Mouse (Mus musculus) adipocyte (in vitro differentiated cells): ENCODE results near the gene Tm7sf2.

ENCODE experiments used
- DNase-seq: peaks from one replicate; pipeline ENCODE4 v3.0.0-alpha.2; 2016; ENCODE audit warnings: low spot score

Tm7sf2 gene

DNA sequence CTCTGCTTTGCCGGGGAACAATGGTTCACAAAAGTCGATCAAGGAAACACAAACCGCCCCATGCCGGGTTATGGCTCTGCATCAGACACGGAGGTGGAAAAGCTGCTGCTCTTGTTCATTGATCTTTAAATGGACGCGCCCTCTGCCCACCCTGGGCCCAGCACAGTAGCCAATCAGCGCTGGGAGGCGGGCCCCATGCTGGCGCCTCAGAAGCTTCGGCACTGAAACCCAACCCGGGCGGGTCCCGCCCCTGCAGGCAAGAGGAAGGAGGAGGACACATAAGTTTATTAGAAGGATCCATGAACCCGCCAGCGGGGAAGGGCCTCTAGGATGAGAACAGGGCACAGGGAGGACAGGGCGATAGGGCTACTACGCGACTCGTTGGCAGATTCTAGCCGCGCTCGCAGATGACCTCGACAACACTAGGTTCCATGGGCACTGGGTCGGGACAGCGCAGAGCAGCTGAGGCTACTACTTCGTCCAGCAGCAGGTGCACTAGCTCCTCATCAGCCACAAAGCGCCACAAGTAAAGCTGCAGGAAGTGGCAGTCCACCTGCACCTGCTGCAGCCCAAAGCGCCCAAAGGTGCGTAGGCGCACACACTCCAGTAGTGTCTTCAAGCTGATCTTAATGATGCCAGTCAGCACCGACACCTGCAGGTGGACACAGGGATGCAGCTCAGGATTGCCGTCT lies at the start of gene Tm7sf2:
Gene Tm7sf2 (minus strand): TSS at position 650 of the 692 bp plus-strand sequence.
- peak; percentile 74 for DNase-seq

- peak; percentile 26 for DNase-seq
Measured at GRCm38 (mm10) chr19:6117346-6117985, 49.3 kb upstream of the Tm7sf2 start.

DNA sequence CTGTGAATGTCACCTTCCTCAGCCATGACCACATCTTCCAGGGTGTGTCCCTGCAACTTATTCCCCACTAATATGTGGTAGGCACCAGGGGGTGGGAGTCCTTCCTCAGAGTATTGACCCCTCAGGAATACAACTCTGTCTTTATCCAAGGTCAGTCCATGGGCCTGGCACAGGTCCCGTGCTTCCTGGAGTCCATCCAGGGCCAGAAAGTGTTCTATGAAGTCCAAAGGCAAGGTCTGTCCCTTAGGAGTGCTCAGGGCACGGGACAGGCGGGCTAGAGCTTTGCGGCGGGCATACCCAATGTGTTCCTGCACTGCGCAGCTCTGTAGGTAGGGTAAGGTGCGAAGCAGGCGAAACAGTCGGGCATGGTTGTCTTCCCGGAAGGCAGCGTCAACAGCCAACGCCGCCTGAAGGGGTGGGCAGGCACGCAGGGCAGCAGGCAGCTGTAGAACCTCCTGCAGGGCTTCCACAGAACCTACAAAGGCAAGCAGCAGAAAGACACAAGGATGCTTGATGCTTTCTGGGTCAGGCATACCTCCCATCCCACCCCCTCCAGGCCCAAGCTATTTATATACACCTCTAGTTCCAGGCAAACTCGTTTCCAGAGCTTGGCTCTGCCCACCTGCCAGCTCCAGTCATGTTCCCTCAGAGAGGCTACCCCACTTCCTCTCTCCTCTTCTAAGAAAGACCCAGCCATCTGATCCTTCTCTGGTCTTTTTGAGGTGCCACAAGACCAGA lies 48.1 kb upstream of the Tm7sf2 start:
- no peak for DNase-seq

DNA sequence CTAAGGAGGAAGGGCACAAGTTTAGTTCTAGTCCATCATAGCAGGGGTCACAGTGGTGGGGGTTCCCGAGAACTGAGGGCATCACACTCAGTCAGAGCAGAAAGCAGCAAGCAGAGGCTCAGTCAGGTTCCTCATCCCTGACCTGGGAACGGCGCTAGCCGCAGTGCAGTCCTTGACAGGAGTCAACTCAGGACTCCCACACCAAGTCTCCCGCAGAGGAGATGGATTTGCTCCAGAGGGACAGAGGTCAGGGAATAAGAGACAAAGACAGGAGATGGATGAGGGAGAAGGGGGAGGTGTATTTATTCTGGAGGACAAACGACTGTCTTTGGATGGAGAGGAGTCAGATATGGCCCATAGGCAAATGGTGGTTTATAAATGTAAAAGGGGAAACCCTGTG lies 44.9 kb upstream of the Tm7sf2 start:
- no peak for DNase-seq

DNA sequence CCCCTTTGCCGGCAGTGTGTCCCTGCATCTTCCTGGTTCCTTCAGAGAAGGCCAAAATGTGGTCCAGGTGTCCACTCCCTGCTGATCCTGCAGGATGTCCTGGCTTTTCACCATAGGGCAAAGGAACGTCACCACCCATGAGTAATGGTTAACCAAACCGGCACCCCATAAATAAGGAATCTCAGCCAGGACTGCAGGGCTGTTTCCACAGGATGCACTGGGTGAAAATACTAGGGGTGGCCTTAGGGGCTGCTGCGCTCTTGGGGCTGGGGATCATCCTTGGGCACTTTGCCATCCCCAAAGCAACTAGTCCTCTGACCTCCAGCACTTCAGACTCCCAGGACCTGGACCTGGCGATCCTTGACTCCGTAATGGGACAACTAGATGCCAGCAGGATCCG lies 37.4 kb upstream of the Tm7sf2 start, which contains the start of gene Naaladl1:
Gene Naaladl1 (plus strand): TSS at position 197 of the 400 bp plus-strand sequence.
- no peak for DNase-seq

DNA sequence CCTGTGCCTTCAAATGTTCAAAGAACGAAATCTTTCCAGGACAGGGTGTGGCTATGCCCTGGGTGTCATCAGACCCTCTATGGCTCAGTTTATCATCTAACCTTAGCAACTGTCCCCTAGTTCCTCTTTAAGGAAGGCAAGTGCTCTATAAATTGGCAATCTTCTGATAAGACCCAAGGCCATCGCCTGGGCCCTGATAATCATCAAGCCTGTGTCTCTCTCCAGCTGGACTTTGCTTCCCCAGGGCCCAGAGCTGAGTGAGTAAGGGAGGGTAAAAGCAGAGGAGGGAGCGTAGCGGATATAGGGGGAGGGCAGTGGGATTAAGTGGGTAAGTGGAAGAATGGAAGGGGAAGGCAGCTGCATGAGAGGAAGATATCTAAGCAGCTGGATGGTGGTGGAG lies 36.3 kb upstream of the Tm7sf2 start:
- no peak for DNase-seq

GRCm38 (mm10) chr19:6102169-6102853 lies 34.1 kb upstream of the Tm7sf2 start:
- no peak for DNase-seq

GRCm38 (mm10) chr19:6101186-6101585 lies 33.0 kb upstream of the Tm7sf2 start:
- DNase-seq = no peak

DNA sequence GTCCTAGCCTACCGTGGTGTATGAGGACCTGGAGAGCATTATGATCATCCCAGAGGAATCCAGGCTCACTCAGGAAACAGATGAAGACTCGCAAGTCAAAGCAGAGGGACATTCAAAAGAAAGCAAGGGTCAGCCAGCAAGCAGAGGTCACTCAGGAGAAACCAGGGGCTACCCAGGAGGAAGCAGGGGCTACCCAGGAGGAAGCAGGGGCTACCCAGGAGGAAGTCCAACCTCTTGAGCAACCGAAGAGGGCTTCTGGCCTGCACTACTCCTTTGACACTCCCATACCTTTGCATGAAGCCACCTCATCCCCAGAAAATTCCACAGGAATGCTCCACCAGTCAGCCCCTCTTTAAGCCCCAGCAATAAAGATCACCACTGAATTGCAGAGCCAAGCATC lies 29.7 kb upstream of the Tm7sf2 start:
- DNase-seq = no peak

GRCm38 (mm10) chr19:6094119-6094518 lies 25.9 kb upstream of the Tm7sf2 start, which contains the start of gene AC131692.1:
TSS of gene AC131692.1 (plus strand) at chr19:6094419.
- no peak for DNase-seq

GRCm38 (mm10) chr19:6088841-6089240 lies 20.7 kb upstream of the Tm7sf2 start:
- DNase-seq = no peak

GRCm38 (mm10) chr19:6085417-6085879 lies 17.3 kb upstream of the Tm7sf2 start:
- peak; percentile 76 for DNase-seq

DNA sequence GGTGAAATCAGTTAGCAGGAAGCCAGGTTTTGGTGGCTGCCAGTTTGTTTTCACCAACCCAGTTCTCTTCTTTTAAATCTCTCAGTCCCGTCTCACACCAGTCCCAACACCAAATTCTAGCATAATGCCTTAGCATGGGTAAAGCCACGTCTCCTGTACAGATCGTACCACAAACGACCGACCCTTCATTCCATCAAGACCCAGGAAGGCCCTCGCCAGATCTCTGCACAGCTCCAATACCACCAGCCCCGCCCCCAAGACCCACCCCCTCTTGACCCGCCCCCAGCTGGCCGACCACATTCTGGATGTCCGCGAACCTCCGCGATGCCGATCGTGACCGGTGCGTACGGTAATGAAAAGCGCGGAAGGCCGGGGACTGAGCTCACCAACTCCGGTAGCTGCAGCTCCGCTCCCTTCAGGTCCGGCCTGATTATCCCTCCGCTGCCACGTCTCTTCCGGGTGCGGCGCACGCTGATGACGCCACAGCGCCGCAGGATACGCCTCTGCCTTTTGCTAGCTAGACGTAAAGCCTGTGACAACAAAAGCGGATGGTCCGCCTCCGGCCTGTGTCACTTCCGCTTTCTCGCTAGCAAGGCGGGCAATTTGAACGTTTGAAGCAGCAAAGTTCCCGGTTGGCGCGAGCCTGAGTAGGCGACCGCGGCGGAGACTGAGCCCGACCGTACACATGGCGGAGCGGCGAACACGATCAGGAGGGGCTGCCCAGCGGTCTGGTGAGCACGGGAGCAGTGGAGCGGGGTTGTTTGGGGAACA lies 16.5 kb upstream of the Tm7sf2 start, which contains the start of the genes Zfpl1 and Cdca5:
Gene Zfpl1 (minus strand): TSS at position 479 of the 771 bp plus-strand sequence.
Gene Cdca5 (plus strand): TSS at position 506 of the 771 bp plus-strand sequence.
- peak; percentile 99 for DNase-seq

GRCm38 (mm10) chr19:6082156-6082555 lies 14.0 kb upstream of the Tm7sf2 start, which contains the start of gene Gm28374:
TSS of gene Gm28374 (minus strand) at chr19:6082256.
- no peak for DNase-seq

- DNase-seq = no peak
Measured at GRCm38 (mm10) chr19:6079983-6080480, 11.9 kb upstream of the Tm7sf2 start, which contains the start of gene Tmem262. TSS of gene Tmem262 (plus strand) at chr19:6080033.

- peak; percentile 97 for DNase-seq
Measured at GRCm38 (mm10) chr19:6076564-6077393, 8.6 kb upstream of the Tm7sf2 start, which contains the start of gene Vps51. TSS of gene Vps51 (minus strand) at chr19:6077231.

DNA sequence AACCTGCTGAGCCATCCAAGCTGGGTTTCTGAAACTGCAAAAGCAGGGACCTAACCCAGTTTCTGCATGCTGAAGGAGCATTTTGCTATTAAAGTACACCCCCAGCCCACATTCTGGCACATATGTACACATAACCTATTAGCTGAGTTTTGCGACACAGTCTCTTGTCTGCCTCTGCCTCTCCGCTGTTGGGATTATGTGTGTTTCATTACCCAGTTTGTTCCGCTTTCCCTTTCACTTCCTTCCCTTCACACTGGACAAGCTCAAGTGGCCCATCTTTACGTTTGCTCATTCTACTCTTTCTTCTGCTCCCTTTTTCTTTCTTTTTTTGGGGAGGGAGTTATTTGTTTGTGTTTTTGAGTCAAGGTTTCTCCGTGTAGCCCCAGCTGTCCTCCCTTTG lies 5.7 kb upstream of the Tm7sf2 start:
- DNase-seq = no peak

DNA sequence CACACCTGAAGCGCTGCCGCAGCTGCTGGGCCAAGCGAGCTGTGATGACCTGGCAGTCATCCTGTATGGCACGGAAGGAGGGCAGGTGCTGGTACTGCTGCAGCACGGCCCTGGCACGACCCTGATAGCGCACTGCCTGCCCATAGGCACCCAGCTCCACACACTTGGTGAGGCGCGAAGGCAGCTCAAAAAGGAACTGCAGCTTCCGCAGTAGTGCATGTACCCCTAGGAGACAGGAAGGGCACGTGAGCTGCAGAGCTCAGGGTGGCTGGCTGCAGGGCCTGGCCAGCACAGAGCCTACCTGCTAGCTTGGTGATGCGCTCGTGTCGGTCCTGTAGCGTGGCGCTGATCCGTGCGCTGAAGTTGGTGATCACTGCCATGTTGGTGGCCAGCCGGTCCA lies 3.1 kb upstream of the Tm7sf2 start:
- no peak for DNase-seq

- DNase-seq = no peak
Measured at GRCm38 (mm10) chr19:6070571-6071250, 2.5 kb upstream of the Tm7sf2 start.
